Mouse (Mus musculus): Measurements from ENCODE around the gene Creg2. TPM values are rescaled to one million over a fixed set of nuclear protein-coding genes. Genes with fewer than 3 reads are reported as not detected.

Creg2 gene
- polyA plus RNA-seq, 1 experiment from 2014 or later = 0.29 TPM

DNA sequence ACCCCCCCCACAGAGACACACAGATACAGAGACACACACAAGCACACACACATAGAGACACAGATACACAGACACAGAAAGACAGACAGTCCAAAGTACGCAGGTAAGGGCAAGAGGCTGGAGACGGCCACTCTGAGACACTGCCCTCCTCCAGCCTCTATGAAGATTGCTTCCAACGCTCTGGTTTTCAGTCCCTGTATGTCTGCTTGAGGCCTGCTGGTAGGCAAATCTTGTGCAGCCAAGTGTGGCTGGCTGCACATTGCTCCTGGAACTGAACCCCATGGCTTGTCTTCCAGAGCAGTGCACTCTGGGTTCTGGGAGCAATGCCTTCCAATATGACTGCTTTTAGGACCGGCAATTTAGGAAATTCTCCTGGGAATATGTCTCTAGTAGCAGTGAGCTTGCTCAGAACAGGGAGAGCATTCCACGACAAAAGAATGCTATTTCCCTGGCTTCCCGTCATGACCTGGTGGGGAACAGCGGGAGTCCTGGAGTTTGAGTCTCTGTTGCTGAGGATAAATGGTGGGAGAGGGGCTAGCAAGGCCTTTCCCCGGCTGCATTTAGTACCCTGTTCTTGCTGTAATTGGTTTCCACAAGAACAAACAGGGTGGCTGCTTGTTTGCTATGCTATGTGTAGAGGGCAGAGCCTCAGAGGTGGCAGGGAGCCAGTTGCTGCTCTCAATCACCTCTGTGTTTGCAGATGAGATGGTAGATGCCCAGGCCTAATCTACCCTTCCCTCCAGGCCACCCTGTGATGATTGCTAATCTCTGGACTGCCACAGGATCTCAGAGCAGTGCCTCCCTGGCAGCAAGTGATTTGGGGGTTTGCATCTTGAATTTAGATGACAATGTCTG is 5.1 kb downstream of the Creg2 start:
- H3K27me3 ChIP-seq (replicated peaks; ENCODE audit: control insufficient read depth, insufficient read depth, low read length) = peaks cover 29% of the 10 kb centered on the region
- no peak overlapping the region for H3K4me3 ChIP-seq (ENCODE audit: low read depth, low read length)
- no peak for ATAC-seq (ENCODE audit: low read depth)
- H3K36me3 ChIP-seq (ENCODE audit: control insufficient read depth, insufficient read depth, low read length) = no peaks in the 10 kb centered on the region
- H3K27ac ChIP-seq (replicated peaks; ENCODE audit: low read depth, low read length) = no peak overlapping the region
- DNase-seq (ENCODE audit: low spot score) = peak; percentile 48
- WGBS = 37% methylated on average over 8 of the region's 8 CpGs
- peaks cover 5% of the 10 kb centered on the region; the same call in 1 of the 2 replicates for H3K4me1 ChIP-seq (ENCODE audit: control insufficient read depth, insufficient read depth, low read length)
- H3K9ac ChIP-seq (ENCODE audit: low read depth, low read length) = no peak overlapping the region
- H3K9me3 ChIP-seq (ENCODE audit: control insufficient read depth, low read length) = no peaks in the 10 kb centered on the region
- H3K4me2 ChIP-seq (ENCODE audit: low read depth, low read length) = no peak overlapping the region

DNA sequence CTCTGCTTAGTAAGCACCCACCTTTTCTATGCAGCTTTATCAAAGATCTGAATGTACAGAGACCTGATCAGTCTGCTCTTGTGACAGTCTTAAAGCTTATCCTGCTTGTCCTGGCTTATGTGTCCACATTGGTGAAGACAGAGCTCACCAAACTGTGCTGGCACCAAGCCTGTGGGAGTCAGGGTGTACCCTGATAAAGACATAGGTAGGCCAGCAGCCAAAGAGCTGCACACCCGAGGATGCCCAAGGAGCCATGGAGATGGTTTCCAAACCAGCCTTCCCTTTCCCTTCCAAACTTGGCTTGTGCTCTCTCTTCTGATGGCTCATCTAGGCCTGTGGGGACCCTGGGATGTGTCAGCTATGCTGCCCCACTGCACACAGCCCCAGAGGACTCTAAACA is 6.9 kb downstream of the Creg2 start:
- Histone ChIP-seq H3K36me3 (ENCODE audit: control insufficient read depth, insufficient read depth, low read length) (no peaks in the 10 kb centered on the region), H3K9me3 (ENCODE audit: control insufficient read depth, low read length) (no peaks in the 10 kb centered on the region), H3K4me2 (ENCODE audit: low read depth, low read length) (no peak overlapping the region), H3K4me3 (ENCODE audit: low read depth, low read length) (no peak overlapping the region), H3K9ac (ENCODE audit: low read depth, low read length) (no peak overlapping the region), H3K27ac (replicated peaks; ENCODE audit: low read depth, low read length) (no peak overlapping the region), H3K27me3 (replicated peaks; ENCODE audit: control insufficient read depth, insufficient read depth, low read length) (peaks cover 11% of the 10 kb centered on the region; the same call in 1 of the 2 replicates), H3K4me1 (ENCODE audit: control insufficient read depth, insufficient read depth, low read length) (no peaks in the 10 kb centered on the region)
- DNase-seq (ENCODE audit: low spot score) (no peak), ATAC-seq (ENCODE audit: low read depth) (no peak)
- 64% methylated on average over 1 of the region's 1 CpGs for WGBS

DNA sequence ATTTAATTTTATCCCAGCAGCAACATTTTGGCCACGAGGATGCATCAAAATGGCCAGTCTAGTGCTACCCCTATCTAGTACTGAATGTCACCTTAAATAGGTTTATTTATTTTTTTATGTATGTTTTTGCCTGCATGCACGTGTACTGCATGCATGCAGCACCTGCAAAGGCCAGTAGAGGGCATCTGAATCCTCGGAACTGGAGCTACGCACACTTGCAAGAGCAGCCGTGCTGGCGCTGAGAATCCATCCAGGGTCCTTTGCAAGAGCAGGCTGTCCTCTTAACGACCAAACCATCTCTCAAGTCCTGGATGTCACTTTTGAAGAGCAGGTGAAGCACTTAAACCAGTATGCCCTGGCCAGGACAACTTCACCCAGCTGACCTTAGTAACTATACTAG is 9.6 kb downstream of the Creg2 start:
- H3K9me3 ChIP-seq (ENCODE audit: control insufficient read depth, low read length) = no peaks in the 10 kb centered on the region
- H3K4me3 ChIP-seq (ENCODE audit: low read depth, low read length) = no peak overlapping the region
- no peaks in the 10 kb centered on the region for H3K4me1 ChIP-seq (ENCODE audit: control insufficient read depth, insufficient read depth, low read length)
- H3K4me2 ChIP-seq (ENCODE audit: low read depth, low read length) = no peak overlapping the region
- ATAC-seq (ENCODE audit: low read depth) = no peak
- H3K27ac ChIP-seq (replicated peaks; ENCODE audit: low read depth, low read length) = no peak overlapping the region
- 86% methylated on average over 7 of the region's 7 CpGs for WGBS
- no peaks in the 10 kb centered on the region for H3K36me3 ChIP-seq (ENCODE audit: control insufficient read depth, insufficient read depth, low read length)
- no peaks in the 10 kb centered on the region for H3K27me3 ChIP-seq (replicated peaks; ENCODE audit: control insufficient read depth, insufficient read depth, low read length)
- no peak overlapping the region for H3K9ac ChIP-seq (ENCODE audit: low read depth, low read length)
- no peak for DNase-seq (ENCODE audit: low spot score)

DNA sequence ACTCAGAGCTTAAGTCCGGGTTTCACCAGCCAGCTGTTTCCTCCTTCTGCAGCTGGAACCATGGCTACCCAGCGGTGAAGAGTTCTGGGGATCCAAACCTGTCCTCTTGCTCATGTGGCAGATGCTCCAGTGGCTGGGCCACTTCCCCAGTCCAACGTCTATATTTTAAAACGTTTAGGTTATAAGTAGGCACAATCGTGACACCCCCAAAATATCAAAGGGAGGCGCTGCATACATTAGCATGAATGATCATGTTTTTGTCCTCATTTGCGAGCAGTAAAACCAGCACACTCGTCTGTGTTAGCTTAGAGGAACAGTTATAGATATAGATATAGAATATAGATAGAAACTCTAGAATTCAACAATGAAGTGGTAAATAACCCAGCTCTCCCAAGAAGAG is 14.1 kb downstream of the Creg2 start:
- no peak overlapping the region for H3K4me3 ChIP-seq (ENCODE audit: low read depth, low read length)
- no peaks in the 10 kb centered on the region for H3K4me1 ChIP-seq (ENCODE audit: control insufficient read depth, insufficient read depth, low read length)
- no peaks in the 10 kb centered on the region for H3K36me3 ChIP-seq (ENCODE audit: control insufficient read depth, insufficient read depth, low read length)
- H3K27me3 ChIP-seq (replicated peaks; ENCODE audit: control insufficient read depth, insufficient read depth, low read length) = no peaks in the 10 kb centered on the region
- H3K4me2 ChIP-seq (ENCODE audit: low read depth, low read length) = no peak overlapping the region
- DNase-seq (ENCODE audit: low spot score) (no peak), ATAC-seq (ENCODE audit: low read depth) (no peak)
- 56% methylated on average over 8 of the region's 8 CpGs for WGBS
- no peak overlapping the region for H3K27ac ChIP-seq (replicated peaks; ENCODE audit: low read depth, low read length)
- no peaks in the 10 kb centered on the region for H3K9me3 ChIP-seq (ENCODE audit: control insufficient read depth, low read length)
- H3K9ac ChIP-seq (ENCODE audit: low read depth, low read length) = no peak overlapping the region

DNA sequence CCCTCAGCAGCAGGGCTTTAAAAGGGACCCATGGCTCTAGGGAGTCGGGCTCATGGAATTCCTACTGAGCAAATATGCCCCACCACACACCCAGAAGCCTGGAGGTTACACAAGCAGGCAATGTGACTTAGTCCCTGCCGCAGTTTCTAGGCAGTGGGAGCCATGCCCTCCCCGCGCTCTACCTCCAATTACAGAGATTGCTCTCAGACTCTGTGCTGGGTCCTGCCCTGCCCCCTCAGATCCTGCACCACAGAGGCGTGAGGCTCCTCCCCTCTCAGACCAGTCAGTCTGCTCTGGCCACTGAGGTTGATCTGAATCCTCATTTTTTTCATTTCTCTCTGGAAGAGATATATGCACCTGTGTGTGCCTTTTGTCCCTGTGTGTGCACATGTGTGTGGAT is 14.6 kb downstream of the Creg2 start:
- ATAC-seq (ENCODE audit: low read depth) = no peak
- DNase-seq (ENCODE audit: low spot score) = no peak
- Histone ChIP-seq H3K27me3 (replicated peaks; ENCODE audit: control insufficient read depth, insufficient read depth, low read length) (no peaks in the 10 kb centered on the region), H3K4me3 (ENCODE audit: low read depth, low read length) (no peak overlapping the region), H3K36me3 (ENCODE audit: control insufficient read depth, insufficient read depth, low read length) (no peaks in the 10 kb centered on the region), H3K9ac (ENCODE audit: low read depth, low read length) (no peak overlapping the region), H3K4me1 (ENCODE audit: control insufficient read depth, insufficient read depth, low read length) (no peaks in the 10 kb centered on the region), H3K9me3 (ENCODE audit: control insufficient read depth, low read length) (no peaks in the 10 kb centered on the region), H3K4me2 (ENCODE audit: low read depth, low read length) (no peak overlapping the region), H3K27ac (replicated peaks; ENCODE audit: low read depth, low read length) (no peak overlapping the region)
- WGBS = 6% methylated on average over 5 of the region's 5 CpGs

DNA sequence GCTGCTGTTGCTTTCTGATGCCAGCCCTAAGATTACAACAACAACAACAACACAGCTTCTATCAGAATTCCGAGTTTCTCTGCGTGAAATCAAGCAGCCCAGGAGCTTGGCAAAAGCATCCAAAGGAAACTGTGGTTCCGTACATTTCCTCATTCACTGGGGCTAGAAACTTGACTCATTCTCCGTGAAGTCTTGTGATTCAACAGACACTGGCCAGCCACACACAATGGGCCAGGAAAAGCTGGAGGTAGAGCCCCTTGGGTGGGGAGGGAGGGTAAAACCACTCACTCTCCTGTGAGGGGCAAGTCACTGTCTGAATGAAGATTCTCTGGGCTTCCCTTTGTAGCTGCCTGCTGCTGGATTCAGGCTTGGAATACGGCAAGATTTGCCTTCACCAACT is 15.1 kb downstream of the Creg2 start:
- H3K36me3 ChIP-seq (ENCODE audit: control insufficient read depth, insufficient read depth, low read length) = no peaks in the 10 kb centered on the region
- no peaks in the 10 kb centered on the region for H3K4me1 ChIP-seq (ENCODE audit: control insufficient read depth, insufficient read depth, low read length)
- WGBS = 35% methylated on average over 5 of the region's 5 CpGs
- H3K27me3 ChIP-seq (replicated peaks; ENCODE audit: control insufficient read depth, insufficient read depth, low read length) = no peaks in the 10 kb centered on the region
- no peak overlapping the region for H3K9ac ChIP-seq (ENCODE audit: low read depth, low read length)
- no peaks in the 10 kb centered on the region for H3K9me3 ChIP-seq (ENCODE audit: control insufficient read depth, low read length)
- H3K27ac ChIP-seq (replicated peaks; ENCODE audit: low read depth, low read length) = no peak overlapping the region
- H3K4me2 ChIP-seq (ENCODE audit: low read depth, low read length) = no peak overlapping the region
- no peak overlapping the region for H3K4me3 ChIP-seq (ENCODE audit: low read depth, low read length)
- no peak for DNase-seq (ENCODE audit: low spot score)
- ATAC-seq (ENCODE audit: low read depth) = no peak

DNA sequence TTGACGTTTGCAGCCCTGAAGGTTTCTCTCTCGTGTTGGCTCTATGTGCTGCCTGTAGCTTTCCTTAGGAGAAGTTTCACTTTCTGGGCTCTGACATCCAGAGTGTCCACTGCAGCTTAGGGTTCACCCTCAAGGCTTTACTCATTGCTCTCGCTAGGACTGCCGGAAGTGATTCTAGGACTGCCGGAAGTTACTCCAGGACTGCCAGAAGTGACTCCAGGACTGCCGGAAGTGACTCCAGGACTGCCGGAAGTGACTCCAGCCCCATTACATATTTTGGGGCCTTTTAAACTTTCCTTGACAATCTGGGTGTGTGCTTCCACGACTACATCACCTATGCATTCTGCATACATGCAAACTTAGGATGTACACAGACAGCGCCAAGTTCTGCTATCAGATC is 22.7 kb downstream of the Creg2 start:
- 76% methylated on average over 9 of the region's 9 CpGs for WGBS
- no peak for ATAC-seq (ENCODE audit: low read depth)

DNA sequence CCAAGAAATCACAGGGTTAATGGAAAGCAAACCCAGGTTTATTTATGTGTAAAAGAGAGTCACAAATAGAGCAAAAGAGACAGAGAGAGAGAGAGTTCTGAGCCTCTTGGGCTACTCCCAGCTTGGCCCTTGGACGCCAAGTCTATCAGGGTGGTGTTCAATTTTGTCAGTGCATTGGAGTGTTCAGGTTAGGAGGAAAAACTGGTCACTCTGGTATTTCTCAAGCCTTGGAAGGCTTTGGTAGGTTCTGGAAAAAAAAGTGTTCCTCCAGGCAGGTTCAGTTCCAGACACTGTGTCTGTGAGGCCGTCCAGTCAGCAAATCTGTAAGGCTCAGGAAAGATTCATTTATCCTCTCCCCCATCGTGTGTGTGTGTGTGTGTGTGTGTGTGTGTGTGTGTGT is 25.8 kb downstream of the Creg2 start:
- H3K4me1 ChIP-seq (ENCODE audit: control insufficient read depth, insufficient read depth, low read length) = no peaks in the 10 kb centered on the region
- H3K9ac ChIP-seq (ENCODE audit: low read depth, low read length) = no peak overlapping the region
- H3K4me3 ChIP-seq (ENCODE audit: low read depth, low read length) = no peak overlapping the region
- H3K36me3 ChIP-seq (ENCODE audit: control insufficient read depth, insufficient read depth, low read length) = no peaks in the 10 kb centered on the region
- H3K27me3 ChIP-seq (replicated peaks; ENCODE audit: control insufficient read depth, insufficient read depth, low read length) = no peaks in the 10 kb centered on the region
- no peak for ATAC-seq (ENCODE audit: low read depth)
- DNase-seq (ENCODE audit: low spot score) = no peak
- no peak overlapping the region for H3K27ac ChIP-seq (replicated peaks; ENCODE audit: low read depth, low read length)
- H3K9me3 ChIP-seq (ENCODE audit: control insufficient read depth, low read length) = no peaks in the 10 kb centered on the region
- 68% methylated on average over 3 of the region's 3 CpGs for WGBS
- no peak overlapping the region for H3K4me2 ChIP-seq (ENCODE audit: low read depth, low read length)

More for the DNA sequence above, 22.7 kb downstream of the Creg2 start:
- Histone ChIP-seq H3K27me3 (replicated peaks; ENCODE audit: control insufficient read depth, insufficient read depth, low read length) (no peaks in the 10 kb centered on the region), H3K9ac (ENCODE audit: low read depth, low read length) (no peak overlapping the region), H3K36me3 (ENCODE audit: control insufficient read depth, insufficient read depth, low read length) (no peaks in the 10 kb centered on the region), H3K9me3 (ENCODE audit: control insufficient read depth, low read length) (no peaks in the 10 kb centered on the region), H3K4me2 (ENCODE audit: low read depth, low read length) (no peak overlapping the region), H3K4me3 (ENCODE audit: low read depth, low read length) (no peak overlapping the region), H3K27ac (replicated peaks; ENCODE audit: low read depth, low read length) (no peak overlapping the region), H3K4me1 (ENCODE audit: control insufficient read depth, insufficient read depth, low read length) (no peaks in the 10 kb centered on the region)
- no peak for DNase-seq (ENCODE audit: low spot score)

DNA sequence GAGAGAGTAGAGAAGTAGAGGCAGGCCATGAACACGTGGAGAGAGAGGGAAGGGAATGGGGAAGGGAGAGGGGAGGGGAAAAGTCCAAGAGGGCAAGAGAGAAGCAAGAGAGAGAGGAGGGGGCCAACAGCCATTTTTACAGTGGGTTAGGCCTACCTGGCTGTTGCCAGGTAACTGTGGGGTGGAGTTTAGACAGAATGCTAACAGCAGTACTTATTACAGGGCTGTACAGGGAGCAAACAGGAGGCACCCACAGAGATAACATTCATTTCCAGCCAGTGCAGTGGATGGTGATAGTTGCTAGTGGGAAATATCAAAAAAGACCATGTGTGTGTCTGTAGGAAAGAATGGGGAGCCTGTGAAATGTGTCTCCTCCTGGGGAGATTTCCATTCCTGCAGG is 27.5 kb downstream of the Creg2 start:
- Histone ChIP-seq H3K4me2 (ENCODE audit: low read depth, low read length) (no peak overlapping the region), H3K4me1 (ENCODE audit: control insufficient read depth, insufficient read depth, low read length) (no peaks in the 10 kb centered on the region), H3K9ac (ENCODE audit: low read depth, low read length) (no peak overlapping the region), H3K9me3 (ENCODE audit: control insufficient read depth, low read length) (no peaks in the 10 kb centered on the region), H3K4me3 (ENCODE audit: low read depth, low read length) (no peak overlapping the region), H3K27me3 (replicated peaks; ENCODE audit: control insufficient read depth, insufficient read depth, low read length) (no peaks in the 10 kb centered on the region), H3K36me3 (ENCODE audit: control insufficient read depth, insufficient read depth, low read length) (no peaks in the 10 kb centered on the region), H3K27ac (replicated peaks; ENCODE audit: low read depth, low read length) (no peak overlapping the region)
- 31% methylated on average over 1 of the region's 1 CpGs for WGBS
- ATAC-seq (ENCODE audit: low read depth) (no peak), DNase-seq (ENCODE audit: low spot score) (no peak)

Data from embryonic facial prominence, embryonic 14.5 days (tissue).